Mouse (Mus musculus): Measurements from ENCODE around the gene Gtf2h4. TPM values are rescaled to one million over a fixed set of nuclear protein-coding genes. Genes with fewer than 3 reads are reported as not detected.

Gtf2h4 gene
- polyA plus RNA-seq, 1 experiment = 21.1 TPM

DNA sequence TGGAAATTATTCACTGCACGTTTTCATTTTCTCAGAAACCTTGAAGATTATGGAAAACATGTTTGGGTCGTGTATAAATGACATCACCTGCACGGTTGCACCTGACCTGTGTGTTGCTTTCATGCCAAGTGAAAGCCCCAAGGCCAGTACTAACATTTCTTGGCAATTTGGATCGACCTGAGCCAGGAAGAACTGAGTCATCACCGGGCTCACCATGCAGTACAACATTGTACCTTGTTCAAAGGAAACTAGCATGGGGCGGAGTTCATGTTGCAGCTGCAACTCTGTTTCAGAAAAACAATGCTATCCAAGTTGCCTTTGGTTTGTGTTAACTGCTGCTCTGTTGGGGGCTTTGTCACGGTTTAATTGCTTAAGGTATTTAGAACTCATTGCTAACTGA lies 34.4 kb upstream of the Gtf2h4 start:
- Histone ChIP-seq H3K4me3 (replicated peaks; ENCODE audit: control insufficient read depth, low read depth, low read length) (no peak overlapping the region), H3K27ac (ENCODE audit: control insufficient read depth, insufficient read depth, low read depth, low read length, poor library complexity) (no peak overlapping the region), H3K4me1 (ENCODE audit: control insufficient read depth, insufficient read depth, low read length) (no peaks in the 10 kb centered on the region)
- WGBS = 54% methylated on average over 7 of the region's 7 CpGs
- TF ChIP-seq POLR2A (IDR thresholded peaks at IDR 0.05; ENCODE audit: borderline replicate concordance, control insufficient read depth, low read depth, low read length) = no peak
- TF ChIP-seq CTCF (IDR thresholded peaks at IDR 0.05; ENCODE audit: control insufficient read depth, insufficient read depth, low read length) = no peak

DNA sequence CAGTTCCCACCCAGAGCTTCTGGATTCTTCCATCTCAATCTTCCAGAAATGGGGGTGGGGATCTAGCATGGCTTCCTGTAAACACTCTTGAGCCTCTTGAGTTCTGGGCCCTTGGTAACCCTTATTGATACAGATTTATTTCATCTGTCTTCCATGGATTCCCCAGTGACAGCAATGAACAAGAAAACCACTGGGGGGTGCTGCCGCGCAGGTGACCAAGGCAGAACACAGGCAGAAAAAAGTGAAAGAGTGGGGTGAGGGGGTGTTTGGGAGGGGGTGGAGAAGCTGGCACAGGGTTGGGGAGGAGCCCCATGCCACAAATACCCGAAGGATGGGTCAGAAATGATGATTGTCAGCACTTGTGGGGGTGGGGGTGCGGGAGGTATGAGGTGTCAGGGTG lies 32.3 kb upstream of the Gtf2h4 start:
- no peaks in the 10 kb centered on the region for H3K4me1 ChIP-seq (ENCODE audit: control insufficient read depth, insufficient read depth, low read length)
- H3K4me3 ChIP-seq (replicated peaks; ENCODE audit: control insufficient read depth, low read depth, low read length) = no peak overlapping the region
- H3K27ac ChIP-seq (ENCODE audit: control insufficient read depth, insufficient read depth, low read depth, low read length, poor library complexity) = no peak overlapping the region
- WGBS = 14% methylated on average over 4 of the region's 4 CpGs
- TF ChIP-seq CTCF (IDR thresholded peaks at IDR 0.05; ENCODE audit: control insufficient read depth, insufficient read depth, low read length) = peak; percentile 44; the same call in 1 of the 2 replicates
- no peak for TF ChIP-seq POLR2A (IDR thresholded peaks at IDR 0.05; ENCODE audit: borderline replicate concordance, control insufficient read depth, low read depth, low read length)

GRCm38 (mm10) chr17:35704621-35705464 lies 31.3 kb upstream of the Gtf2h4 start, which contains the start of gene Ddr1:
TSS of gene Ddr1 (minus strand) at chr17:35704621.
- 15% methylated on average over 19 of the region's 19 CpGs for WGBS
- no peak within 1 kb of the TSS for H3K27ac ChIP-seq (ENCODE audit: control insufficient read depth, insufficient read depth, low read depth, low read length, poor library complexity)

DNA sequence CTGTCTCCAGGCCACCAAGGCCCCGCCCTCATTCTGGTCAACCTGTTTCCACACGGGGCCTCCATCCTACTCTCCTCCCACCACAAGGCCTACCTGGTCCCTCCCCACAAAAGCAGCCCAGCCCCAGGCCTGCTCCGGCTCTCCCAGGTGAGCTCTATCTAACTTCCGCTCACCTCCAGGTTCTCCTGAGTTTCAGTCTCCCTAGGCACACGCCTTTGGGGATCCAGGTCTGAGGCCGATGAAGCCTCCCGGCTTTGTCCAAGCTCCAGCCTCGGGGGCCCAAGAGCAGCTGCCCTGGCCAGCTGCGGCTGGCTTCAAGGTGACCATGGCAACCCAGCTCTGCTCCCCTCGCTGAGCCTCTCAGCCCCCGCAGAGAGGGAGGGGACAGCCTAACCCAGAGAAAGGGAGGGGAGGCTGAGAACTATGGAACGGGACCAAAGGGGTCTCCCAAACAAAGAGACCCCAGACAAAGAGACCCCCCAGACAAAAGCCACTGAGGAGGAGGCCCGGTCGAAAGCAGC lies 30.3 kb upstream of the Gtf2h4 start:
- 11% methylated on average over 14 of the region's 14 CpGs for WGBS

More at GRCm38 (mm10) chr17:35704621-35705464, 31.3 kb upstream of the Gtf2h4 start, which contains the start of gene Ddr1:
- no peak for TF ChIP-seq POLR2A (IDR thresholded peaks at IDR 0.05; ENCODE audit: borderline replicate concordance, control insufficient read depth, low read depth, low read length)
- TF ChIP-seq CTCF (IDR thresholded peaks at IDR 0.05; ENCODE audit: control insufficient read depth, insufficient read depth, low read length) = no peak
- no peaks in the 10 kb centered on the region for H3K4me1 ChIP-seq (ENCODE audit: control insufficient read depth, insufficient read depth, low read length)
- H3K4me3 ChIP-seq (replicated peaks; ENCODE audit: control insufficient read depth, low read depth, low read length) = no peak within 1 kb of the TSS

DNA sequence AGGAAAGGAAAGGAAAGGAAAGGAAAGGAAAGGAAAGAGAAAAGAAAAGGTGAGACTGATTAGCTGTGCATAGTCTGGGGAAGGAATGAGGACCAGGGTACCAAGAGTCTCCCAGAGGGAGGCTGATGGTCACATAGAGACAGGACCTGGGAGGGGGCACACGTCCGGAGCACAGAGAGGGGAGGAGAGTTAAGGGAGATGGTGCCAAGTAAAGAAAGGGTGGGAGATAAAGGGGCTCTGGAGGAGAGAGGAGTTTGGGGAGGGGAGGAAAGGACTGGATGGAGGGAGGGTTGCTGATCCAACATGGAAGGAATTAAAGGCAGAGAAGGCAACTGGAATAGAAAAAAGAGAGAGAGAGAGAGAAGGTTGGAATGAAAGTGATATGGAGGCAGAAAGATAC lies 29.5 kb upstream of the Gtf2h4 start:
- no peak overlapping the region for H3K27ac ChIP-seq (ENCODE audit: control insufficient read depth, insufficient read depth, low read depth, low read length, poor library complexity)
- whole genome bisulfite sequencing = 38% methylated on average over 2 of the region's 2 CpGs
- no peaks in the 10 kb centered on the region; the same call in 1 of the 2 replicates for H3K4me1 ChIP-seq (ENCODE audit: control insufficient read depth, insufficient read depth, low read length)
- H3K4me3 ChIP-seq (replicated peaks; ENCODE audit: control insufficient read depth, low read depth, low read length) = no peak overlapping the region
- TF ChIP-seq CTCF (IDR thresholded peaks at IDR 0.05; ENCODE audit: control insufficient read depth, insufficient read depth, low read length) (no peak), POLR2A (IDR thresholded peaks at IDR 0.05; ENCODE audit: borderline replicate concordance, control insufficient read depth, low read depth, low read length) (no peak)

More for the DNA sequence above, 30.3 kb upstream of the Gtf2h4 start:
- no peak overlapping the region for H3K4me3 ChIP-seq (replicated peaks; ENCODE audit: control insufficient read depth, low read depth, low read length)
- TF ChIP-seq POLR2A (IDR thresholded peaks at IDR 0.05; ENCODE audit: borderline replicate concordance, control insufficient read depth, low read depth, low read length) = no peak
- TF ChIP-seq CTCF (IDR thresholded peaks at IDR 0.05; ENCODE audit: control insufficient read depth, insufficient read depth, low read length) = no peak
- no peaks in the 10 kb centered on the region; the same call in 1 of the 2 replicates for H3K4me1 ChIP-seq (ENCODE audit: control insufficient read depth, insufficient read depth, low read length)
- no peak overlapping the region for H3K27ac ChIP-seq (ENCODE audit: control insufficient read depth, insufficient read depth, low read depth, low read length, poor library complexity)

DNA sequence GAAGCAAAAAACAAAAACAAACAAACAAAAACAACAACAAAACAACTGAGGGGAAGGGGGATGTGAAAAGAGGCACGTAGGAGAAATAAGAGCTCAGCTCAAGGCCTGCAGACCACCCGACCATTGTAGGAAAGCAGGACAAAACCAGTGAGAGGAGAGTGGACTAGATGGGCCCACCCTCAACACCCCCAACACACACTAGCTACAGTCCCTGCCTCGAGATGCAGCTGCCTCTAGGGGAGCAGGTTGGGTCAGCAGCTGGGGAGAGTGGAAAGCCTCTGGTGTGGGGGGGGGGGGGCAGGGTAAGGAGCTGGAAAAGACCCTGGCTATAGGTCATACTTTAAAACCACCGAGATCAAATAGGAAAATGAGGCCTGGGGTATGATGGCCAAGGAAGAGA lies 29.1 kb upstream of the Gtf2h4 start:
- Histone ChIP-seq H3K4me3 (replicated peaks; ENCODE audit: control insufficient read depth, low read depth, low read length) (no peak overlapping the region), H3K27ac (ENCODE audit: control insufficient read depth, insufficient read depth, low read depth, low read length, poor library complexity) (no peak overlapping the region), H3K4me1 (ENCODE audit: control insufficient read depth, insufficient read depth, low read length) (no peaks in the 10 kb centered on the region; the same call in 1 of the 2 replicates)
- TF ChIP-seq CTCF (IDR thresholded peaks at IDR 0.05; ENCODE audit: control insufficient read depth, insufficient read depth, low read length) (no peak), POLR2A (IDR thresholded peaks at IDR 0.05; ENCODE audit: borderline replicate concordance, control insufficient read depth, low read depth, low read length) (no peak)
- WGBS = 45% methylated on average over 4 of the region's 4 CpGs

GRCm38 (mm10) chr17:35701978-35702461 lies 28.5 kb upstream of the Gtf2h4 start:
- no peak overlapping the region for H3K27ac ChIP-seq (ENCODE audit: control insufficient read depth, insufficient read depth, low read depth, low read length, poor library complexity)
- TF ChIP-seq CTCF (IDR thresholded peaks at IDR 0.05; ENCODE audit: control insufficient read depth, insufficient read depth, low read length) (no peak), POLR2A (IDR thresholded peaks at IDR 0.05; ENCODE audit: borderline replicate concordance, control insufficient read depth, low read depth, low read length) (no peak)
- 32% methylated on average over 16 of the region's 16 CpGs for WGBS
- no peaks in the 10 kb centered on the region; the same call in 1 of the 2 replicates for H3K4me1 ChIP-seq (ENCODE audit: control insufficient read depth, insufficient read depth, low read length)
- no peak overlapping the region for H3K4me3 ChIP-seq (replicated peaks; ENCODE audit: control insufficient read depth, low read depth, low read length)
